ENCODE assay signal across 8 mouse cellular contexts in genomic region chr1:133163820-133164431, GRCm38 (mm10). TPM values are rescaled to one million over a fixed set of nuclear protein-coding genes. Genes with fewer than 3 reads are reported as not detected.
DNase-seq lines count a peak whose midpoint lies in the region; TF ChIP-seq lines count a peak whose summit lies in the region.

TSS of gene Plekha6 (plus strand) at chr1:133164210.

- H3K4me3 ChIP-seq in embryonic fibroblast, embryonic 13.5 days (ENCODE audit: insufficient read depth, low read length), result peak within 1 kb of the TSS; percentile 34
- peak within 1 kb of the TSS; percentile 80 for H3K4me3 ChIP-seq in midbrain, embryonic 10.5 days
- peak within 1 kb of the TSS; percentile 67 for H3K4me3 ChIP-seq in testis, adult 2 months (ENCODE audit: control insufficient read depth, low read depth, low read length)

- WGBS in midbrain, embryonic 10.5 days, result under 1% methylated on average over 68 of the region's 68 CpGs

- H3K27me3 ChIP-seq in midbrain, embryonic 10.5 days (ENCODE audit: low read depth, poor library complexity, severe bottlenecking), result peaks cover 95% of the 10 kb centered on the region
- H3K27me3 ChIP-seq in testis, adult 2 months (ENCODE audit: control insufficient read depth, insufficient read depth, low read length), result peaks cover 3% of the 10 kb centered on the region

- no peak for TF ChIP-seq CTCF in embryonic fibroblast, embryonic 13.5 days (IDR thresholded peaks at IDR 0.05; ENCODE audit: borderline replicate concordance, insufficient read depth, low read length)
- no peak for TF ChIP-seq CTCF in testis, adult 2 months (IDR thresholded peaks at IDR 0.05; ENCODE audit: control insufficient read depth, insufficient read depth, insufficient replicate concordance, low read depth, low read length)

- peaks cover 3% of the 10 kb centered on the region; the same call in 1 of the 2 replicates for H3K4me1 ChIP-seq in embryonic fibroblast, embryonic 13.5 days (ENCODE audit: control insufficient read depth, insufficient read depth, low read length)
- H3K4me1 ChIP-seq in midbrain, embryonic 10.5 days, result peaks cover 35% of the 10 kb centered on the region
- peaks cover 10% of the 10 kb centered on the region for H3K4me1 ChIP-seq in testis, adult 2 months (ENCODE audit: control insufficient read depth, insufficient read depth, low read length)

- H3K27ac ChIP-seq in embryonic fibroblast, embryonic 13.5 days (ENCODE audit: insufficient read depth, low read length), result no peak within 1 kb of the TSS
- H3K27ac ChIP-seq in midbrain, embryonic 10.5 days (replicated peaks), result peak within 1 kb of the TSS; percentile 85
- H3K27ac ChIP-seq in testis, adult 2 months (ENCODE audit: control insufficient read depth, insufficient read depth, low read depth, low read length), result no peak within 1 kb of the TSS

- no peak for TF ChIP-seq POLR2A in embryonic fibroblast, embryonic 13.5 days (IDR thresholded peaks at IDR 0.05; ENCODE audit: low read depth, low read length)
- no peak for TF ChIP-seq POLR2A in testis, adult 2 months (IDR thresholded peaks at IDR 0.05; ENCODE audit: control insufficient read depth, low read depth, low read length)

- no peaks in the 10 kb centered on the region for H3K9me3 ChIP-seq in midbrain, embryonic 10.5 days (replicated peaks)

- DNase-seq in cerebellum, postnatal 14 days, result peak; percentile 36 to 39
- DNase-seq in cerebellum, adult 9-10 months, result no peak
- peak; percentile 47 for DNase-seq in Muller cell, postnatal 12 days (ENCODE audit: inconsistent ontology term)
- peak; percentile 36 for DNase-seq in heart, postnatal 4 days
- peak in 1 of 2 experiments; percentile 52 for DNase-seq in left cerebral cortex, postnatal 10 days (ENCODE audit: extremely low spot score in 1 of 2, low spot score in 2 of 2)
- DNase-seq in midbrain, embryonic 10.5 days (ENCODE audit: low spot score), result peak; percentile 63

- intact Hi-C loops in left cerebral cortex, postnatal 10 days (cut with DNase I), result no loop called here

- H3K36me3 ChIP-seq in midbrain, embryonic 10.5 days, result no peaks in the 10 kb centered on the region
- H3K36me3 ChIP-seq in testis, adult 2 months (ENCODE audit: control insufficient read depth, insufficient read depth, low read length), result no peaks in the 10 kb centered on the region

RNA-seq across cellular contexts. Expression of gene Plekha6, which starts in this region (rescaled TPM):
- polyA plus RNA-seq in embryonic fibroblast, embryonic 13.5 days (2011; ENCODE audit: insufficient read length, low read depth, missing spikeins), result 2.6 and 3.6 TPM in 2 replicates
- 10 to 100 TPM; 42.1 to 45.9 TPM for total RNA-seq in heart, postnatal 4 days (2021)
- 10 to 100 TPM; 57.2 to 59.3 TPM for total RNA-seq in left cerebral cortex, postnatal 10 days (2021)
- 12.5 and 15.7 TPM in 2 replicates for polyA plus RNA-seq in midbrain, embryonic 10.5 days (2016; fragmentation: Nextera tagmentation; extraction: Ambion mirVana)
- 97.1 and 110 TPM in 2 replicates for polyA plus RNA-seq in testis, adult 2 months (2012; rRNA removed)
